Mouse (Mus musculus) forebrain, embryonic 11.5 days (tissue): ENCODE measurements around the gene Hist2h2aa1. TPM values are rescaled to one million over a fixed set of nuclear protein-coding genes. Genes with fewer than 3 reads are reported as not detected.

ENCODE experiments used
- ATAC-seq: fragments of 200-750 bp; cut with Nextera tagmentation; replicated peaks from 2 replicates; pipeline ENCODE4 v1.8.0; 2017; ENCODE audit warnings: moderate TSS enrichment; ENCODE audit not compliant: low FRiP score
- DNase-seq: peaks from one replicate; pipeline ENCODE4 v3.0.0-alpha.2; 2017; ENCODE audit warnings: low spot score
- H3K27ac ChIP-seq: fragments of 300-500 bp; sonication (generic); 2 replicates; pipeline ENCODE4 v1.5.1; 2014; ENCODE audit warnings: low read depth, low read length
- H3K27me3 ChIP-seq: fragments of 300-500 bp; sonication (generic); 2 replicates; pipeline ENCODE4 v1.6.1; 2014; ENCODE audit warnings: mild to moderate bottlenecking, low read length, mixed read lengths; ENCODE audit not compliant: control insufficient read depth, insufficient read depth
- H3K36me3 ChIP-seq: fragments of 300-500 bp; sonication (generic); 2 replicates; pipeline ENCODE4 v1.6.1; 2014; ENCODE audit warnings: mild to moderate bottlenecking, low read length, moderate library complexity, mixed read lengths; ENCODE audit not compliant: control insufficient read depth, insufficient read depth
- H3K4me1 ChIP-seq: fragments of 300-500 bp; sonication (generic); replicated peaks from 2 replicates; pipeline ENCODE4 v1.6.1; 2014; ENCODE audit warnings: low read length, mixed read lengths; ENCODE audit not compliant: control insufficient read depth, insufficient read depth
- H3K4me2 ChIP-seq: fragments of 300-500 bp; sonication (generic); 2 replicates; pipeline ENCODE4 v1.6.1; 2014; ENCODE audit warnings: low read depth, mild to moderate bottlenecking, low read length, moderate library complexity, mixed read lengths; ENCODE audit not compliant: severe bottlenecking
- H3K4me3 ChIP-seq: fragments of 300-500 bp; sonication (generic); 2 replicates; pipeline ENCODE4 v1.5.1; 2014; ENCODE audit warnings: low read depth, low read length
- H3K9ac ChIP-seq: fragments of 300-500 bp; sonication (generic); 2 replicates; pipeline ENCODE4 v1.6.1; 2014; ENCODE audit warnings: low read length
- H3K9me3 ChIP-seq: fragments of 300-500 bp; sonication (generic); 2 replicates; pipeline ENCODE4 v1.6.1; 2016; ENCODE audit warnings: low read length, mixed read lengths; ENCODE audit not compliant: control insufficient read depth
- WGBS: fragments of 180-500 bp; shearing (Covaris S2); extraction: QIAGEN DNeasy Blood & Tissue Kit; methylation state at CpG from one replicate; pipeline ENCODE4 v1.1.7; 2014; 5-methylcytosine and 5-hydroxymethylcytosine counted together
- polyA plus RNA-seq: library from polyadenylated mRNA; unstranded; fragments of >200 nt; fragmentation: Nextera tagmentation; extraction: Ambion mirVana; gene quantifications from 2 replicates; pipeline ENCODE4 v1.2.1, GENCODE M21; 2014

Hist2h2aa1 gene
- polyA plus RNA-seq, 1 experiment from 2014 or later, result 18.7 TPM

DNA sequence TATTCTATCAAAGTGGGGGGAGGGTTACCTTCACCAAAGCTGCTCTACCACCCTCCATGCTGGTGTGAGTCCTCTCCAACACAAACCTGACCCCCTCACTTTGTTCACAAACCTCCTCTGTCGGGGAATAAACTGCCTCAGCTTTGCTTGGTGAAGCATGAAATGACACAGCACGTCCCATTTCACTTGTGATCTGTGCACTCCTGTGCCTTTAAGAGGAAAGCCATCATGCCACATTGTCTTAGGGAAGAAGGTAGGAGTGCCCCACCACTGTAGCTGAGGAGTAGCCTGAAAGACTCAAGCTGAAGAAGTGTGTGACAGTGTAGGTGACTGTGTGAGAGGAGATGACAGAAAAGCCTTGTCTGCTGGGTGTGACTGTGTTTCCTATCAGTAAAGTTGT is 19.9 kb upstream of the Hist2h2aa1 start:
- H3K36me3 ChIP-seq, result no peaks in the 10 kb centered on the region
- no peak overlapping the region for H3K4me3 ChIP-seq
- peaks cover 10% of the 10 kb centered on the region; the same call in 1 of the 2 replicates for H3K4me1 ChIP-seq
- WGBS, result 10% methylated on average over 2 of the region's 2 CpGs
- H3K4me2 ChIP-seq, result no peak overlapping the region
- DNase-seq, result no peak
- H3K27me3 ChIP-seq, result no peaks in the 10 kb centered on the region
- H3K9ac ChIP-seq, result peak overlapping the region; percentile 35
- no peaks in the 10 kb centered on the region for H3K9me3 ChIP-seq
- ATAC-seq, result no peak
- H3K27ac ChIP-seq, result no peak overlapping the region

DNA sequence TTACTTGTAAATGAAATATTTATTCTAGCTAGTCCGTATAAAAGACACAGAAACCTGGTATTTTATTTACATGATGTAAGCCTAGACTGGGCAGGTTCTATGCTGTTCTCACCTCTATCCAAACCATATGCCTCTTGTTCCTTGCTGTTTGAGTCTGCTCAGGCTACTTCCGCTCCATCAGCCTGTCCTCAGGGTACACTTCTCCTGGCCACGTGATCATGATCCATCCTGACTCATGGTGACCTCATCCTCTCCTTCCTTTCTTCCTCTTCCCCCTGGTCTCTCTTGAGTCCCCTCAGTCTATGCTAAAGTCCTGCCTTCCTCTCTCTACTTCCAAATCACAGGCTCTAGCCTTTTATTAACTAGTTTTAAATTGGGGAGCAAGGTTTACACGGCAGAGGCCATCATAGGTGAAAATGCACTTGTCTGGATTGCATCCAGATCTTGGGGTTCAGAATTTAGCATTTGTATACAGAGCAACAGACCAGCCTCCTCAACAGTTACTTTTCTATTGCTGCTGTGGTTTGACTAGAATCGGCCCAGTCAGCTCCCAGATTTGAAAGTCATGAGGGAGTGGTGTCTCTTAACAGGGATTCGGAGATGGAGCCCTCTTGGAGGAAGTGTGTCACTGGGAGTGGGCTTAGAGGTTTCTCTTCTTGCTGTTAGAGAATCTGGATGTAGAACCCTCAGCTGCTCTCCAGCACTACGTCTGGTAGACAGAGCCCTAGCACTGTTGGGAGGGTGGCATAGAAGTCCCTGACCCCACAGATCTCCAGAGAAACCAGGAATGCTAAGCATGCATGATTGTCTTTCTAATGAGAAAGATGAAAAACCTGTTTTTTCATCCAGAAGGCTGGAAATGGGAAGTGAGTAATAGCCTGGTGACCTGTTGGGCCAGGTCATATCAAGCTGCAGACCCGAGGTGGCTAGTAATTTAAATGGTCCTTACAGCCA is 18.3 kb upstream of the Hist2h2aa1 start:
- no peaks in the 10 kb centered on the region for H3K9me3 ChIP-seq
- peaks cover 10% of the 10 kb centered on the region; the same call in 1 of the 2 replicates for H3K4me1 ChIP-seq
- ATAC-seq (no peak), DNase-seq (no peak)
- WGBS, result 77% methylated on average over 8 of the region's 8 CpGs
- H3K4me2 ChIP-seq, result no peak overlapping the region
- no peak overlapping the region for H3K27ac ChIP-seq
- no peaks in the 10 kb centered on the region for H3K36me3 ChIP-seq
- H3K9ac ChIP-seq, result no peak overlapping the region
- no peak overlapping the region for H3K4me3 ChIP-seq
- H3K27me3 ChIP-seq, result no peaks in the 10 kb centered on the region

DNA sequence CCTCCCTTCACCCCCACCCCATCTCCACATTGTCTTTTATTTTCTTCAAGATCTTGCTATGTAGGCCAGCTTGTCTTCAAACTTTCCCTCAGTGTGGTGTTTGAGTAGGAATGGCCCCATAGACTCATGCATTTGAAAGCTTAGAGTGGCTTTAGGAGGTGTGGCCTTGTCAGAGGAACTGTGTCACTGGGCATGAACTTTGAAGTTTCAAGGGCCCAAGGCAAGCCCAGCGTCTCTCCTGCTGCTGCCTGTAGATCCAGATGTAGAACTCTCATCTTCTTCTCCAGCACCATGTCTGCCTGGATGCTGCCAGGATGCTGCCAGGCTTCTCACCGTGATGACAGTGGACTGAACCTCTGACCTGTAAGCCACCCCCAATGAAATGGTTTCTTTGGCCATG is 16.5 kb upstream of the Hist2h2aa1 start:
- no peak overlapping the region for H3K27ac ChIP-seq

DNA sequence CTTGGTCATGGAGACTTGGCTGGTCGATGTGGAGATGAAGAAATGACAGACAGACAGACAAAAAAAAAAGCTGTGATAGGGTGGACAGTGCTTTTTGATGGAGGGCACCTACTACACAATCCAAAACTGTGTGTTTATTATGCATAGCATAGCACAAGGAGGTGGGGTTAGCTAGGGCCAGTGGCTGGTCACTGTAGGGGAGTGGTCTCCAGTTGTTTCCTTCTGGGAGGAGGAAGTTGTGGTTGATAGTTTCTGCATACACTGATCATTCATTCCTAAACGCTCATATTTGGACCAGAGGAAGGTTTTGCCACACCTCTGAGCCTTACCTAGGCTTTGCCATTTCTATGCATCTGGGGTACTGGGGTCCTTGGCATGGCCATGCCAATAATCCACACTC is 14.9 kb upstream of the Hist2h2aa1 start:
- Histone ChIP-seq H3K4me3 (no peak overlapping the region), H3K4me1 (0 out of 2 replicates have a peak, but pooled peaks cover 2% of the 10 kb centered on the region), H3K9me3 (no peaks in the 10 kb centered on the region), H3K4me2 (no peak overlapping the region), H3K27me3 (no peaks in the 10 kb centered on the region), H3K9ac (no peak overlapping the region), H3K27ac (no peak overlapping the region), H3K36me3 (no peaks in the 10 kb centered on the region)
- 79% methylated on average over 2 of the region's 2 CpGs for WGBS
- ATAC-seq (no peak), DNase-seq (no peak)

More for the DNA sequence above, 16.5 kb upstream of the Hist2h2aa1 start:
- DNase-seq (no peak), ATAC-seq (no peak)
- WGBS, result 81% methylated on average over 2 of the region's 2 CpGs
- peaks cover 5% of the 10 kb centered on the region; the same call in 1 of the 2 replicates for H3K4me1 ChIP-seq
- H3K4me2 ChIP-seq, result no peak overlapping the region
- no peak overlapping the region for H3K9ac ChIP-seq
- no peaks in the 10 kb centered on the region for H3K9me3 ChIP-seq
- no peak overlapping the region for H3K4me3 ChIP-seq
- no peaks in the 10 kb centered on the region for H3K27me3 ChIP-seq
- no peaks in the 10 kb centered on the region for H3K36me3 ChIP-seq

DNA sequence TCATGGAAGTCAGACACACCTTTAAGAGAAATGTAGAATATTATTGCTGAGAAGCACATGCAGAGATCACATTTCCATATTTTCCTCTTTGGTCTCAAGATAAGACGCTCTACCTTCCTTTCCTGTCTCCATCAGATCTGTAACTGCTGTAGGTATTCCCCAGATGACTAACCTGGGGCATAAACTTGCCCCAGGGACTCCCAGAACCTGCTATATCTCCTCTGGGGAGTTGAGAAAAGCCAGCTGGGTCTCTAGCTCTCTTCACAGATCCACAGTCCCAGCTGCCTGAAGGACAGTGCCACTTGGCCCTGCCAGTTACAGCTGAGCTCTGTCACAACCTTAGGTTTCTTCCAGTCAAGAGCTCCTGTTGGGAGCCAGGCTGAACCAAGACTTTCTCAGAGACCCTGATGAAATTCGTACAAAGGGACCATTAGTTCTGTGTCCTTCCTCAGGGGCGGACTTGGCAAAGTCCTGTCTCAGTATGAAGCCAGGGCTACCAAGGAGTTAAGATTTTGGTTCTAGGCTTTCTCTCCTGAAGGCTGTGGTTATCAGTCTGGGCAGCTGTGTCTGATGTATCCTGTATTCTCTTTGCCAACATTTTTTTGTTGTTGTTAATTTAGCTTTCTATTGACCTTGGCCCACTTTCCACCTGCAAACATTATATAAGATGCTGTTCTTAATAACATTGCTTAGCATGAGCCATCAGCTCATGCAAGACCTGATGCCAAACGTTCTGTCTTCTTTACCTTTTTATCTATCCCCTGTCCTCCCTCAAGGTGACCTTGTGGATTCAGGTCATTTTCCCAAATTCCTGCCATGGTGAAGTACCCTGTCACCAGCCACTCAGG is 14.2 kb upstream of the Hist2h2aa1 start:
- Histone ChIP-seq H3K4me2 (no peak overlapping the region), H3K27ac (no peak overlapping the region), H3K27me3 (no peaks in the 10 kb centered on the region), H3K9me3 (no peaks in the 10 kb centered on the region), H3K36me3 (no peaks in the 10 kb centered on the region), H3K9ac (no peak overlapping the region), H3K4me1 (0 out of 2 replicates have a peak, but pooled peaks cover 2% of the 10 kb centered on the region), H3K4me3 (no peak overlapping the region)
- DNase-seq, result no peak
- 72% methylated on average over 4 of the region's 4 CpGs for WGBS
- no peak for ATAC-seq

DNA sequence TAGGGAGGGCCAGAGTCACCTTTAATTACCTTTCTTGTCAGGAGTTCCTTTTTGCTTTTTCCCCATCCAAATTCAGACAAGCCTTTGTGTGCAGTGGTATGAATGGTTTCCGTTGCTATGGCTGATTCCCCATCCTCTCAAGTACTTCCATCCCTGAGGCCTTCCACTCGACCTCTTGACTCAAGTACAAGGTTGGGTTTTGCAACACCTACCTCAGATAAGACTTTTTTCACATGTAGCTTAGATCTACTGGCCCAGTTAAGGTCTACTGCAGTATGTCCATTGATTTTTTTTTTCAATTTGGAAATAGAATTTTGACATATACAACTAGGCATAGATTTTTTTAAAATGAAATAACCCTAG is 13.6 kb upstream of the Hist2h2aa1 start:
- Histone ChIP-seq H3K4me1 (0 out of 2 replicates have a peak, but pooled peaks cover 2% of the 10 kb centered on the region), H3K4me3 (no peak overlapping the region), H3K9me3 (no peaks in the 10 kb centered on the region), H3K27me3 (no peaks in the 10 kb centered on the region), H3K9ac (no peak overlapping the region), H3K36me3 (no peaks in the 10 kb centered on the region), H3K4me2 (no peak overlapping the region), H3K27ac (no peak overlapping the region)
- DNase-seq (no peak), ATAC-seq (no peak)
- 69% methylated on average over 2 of the region's 2 CpGs for WGBS

DNA sequence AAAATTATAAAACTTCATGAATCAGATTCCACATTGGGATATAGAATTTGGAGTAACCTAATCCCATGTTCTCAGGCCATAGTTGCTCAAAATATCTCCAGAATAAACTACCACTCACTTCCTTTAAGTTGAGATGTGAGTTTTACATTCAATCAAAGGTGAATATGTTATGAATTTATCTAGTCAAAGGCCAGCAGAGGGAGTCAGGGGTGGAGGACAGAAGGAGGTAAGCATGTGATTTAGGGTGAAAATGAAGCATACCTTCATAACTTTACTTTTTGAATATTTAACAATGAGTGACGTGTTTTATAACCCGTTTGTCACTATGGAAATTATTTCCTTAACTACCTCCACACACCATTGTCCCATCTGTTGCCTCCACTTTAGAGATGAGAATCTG is 10.4 kb upstream of the Hist2h2aa1 start:
- Histone ChIP-seq H3K4me2 (no peak overlapping the region), H3K9me3 (no peaks in the 10 kb centered on the region), H3K4me1 (no peaks in the 10 kb centered on the region), H3K36me3 (no peaks in the 10 kb centered on the region), H3K9ac (no peak overlapping the region), H3K27ac (no peak overlapping the region), H3K27me3 (no peaks in the 10 kb centered on the region), H3K4me3 (no peak overlapping the region)
- DNase-seq (no peak), ATAC-seq (no peak)
- 92% methylated on average over 2 of the region's 2 CpGs for WGBS

DNA sequence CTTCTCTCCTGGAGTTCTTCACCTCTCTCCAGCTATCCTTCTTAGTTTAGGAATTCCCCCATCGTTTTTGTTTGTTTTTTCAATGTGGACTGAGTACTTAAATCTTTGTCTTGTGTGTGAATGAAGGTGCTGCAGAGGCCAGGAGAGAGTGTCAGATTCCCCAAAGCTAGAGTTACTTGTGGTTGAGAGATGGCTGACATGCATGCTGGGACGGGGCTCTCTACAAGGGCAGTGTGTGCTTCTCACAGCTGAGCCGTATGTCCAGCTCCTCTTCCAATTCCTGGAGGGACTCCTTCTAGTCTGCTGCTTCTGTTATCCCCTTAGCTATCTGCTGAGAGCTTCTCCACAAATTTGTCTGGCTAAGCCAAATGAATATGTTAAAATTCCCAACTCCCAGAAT is 9.5 kb upstream of the Hist2h2aa1 start:
- Histone ChIP-seq H3K27me3 (no peaks in the 10 kb centered on the region), H3K27ac (no peak overlapping the region), H3K9ac (no peak overlapping the region), H3K9me3 (no peaks in the 10 kb centered on the region), H3K36me3 (no peaks in the 10 kb centered on the region), H3K4me1 (no peaks in the 10 kb centered on the region), H3K4me2 (no peak overlapping the region), H3K4me3 (no peak overlapping the region)
- WGBS, result 71% methylated on average over 3 of the region's 3 CpGs
- ATAC-seq (no peak), DNase-seq (no peak)
